Mouse (Mus musculus) heart, adult 9 months (tissue): ENCODE results near the gene Marc1.

Experiments used
- DNase-seq, 2 experiments: peaks; one replicate each; pipeline ENCODE4 v3.0.0; 2022; ENCODE audit warnings: low spot score in 2 of 2

Marc1 gene

GRCm38 (mm10) chr1:184810780-184811575, at the start of gene Marc1:
TSS of gene Marc1 (minus strand) at chr1:184811313.
- no peak for DNase-seq

GRCm38 (mm10) chr1:184860276-184860675, 49.2 kb upstream of the Marc1 start:
- DNase-seq = peak; percentile 32 to 58

- no peak for DNase-seq
Observed at GRCm38 (mm10) chr1:184858253-184858652, 47.1 kb upstream of the Marc1 start.

- DNase-seq = no peak
Observed at GRCm38 (mm10) chr1:184857216-184857615, 46.1 kb upstream of the Marc1 start.

GRCm38 (mm10) chr1:184853922-184854321, 42.8 kb upstream of the Marc1 start:
- peak; percentile 25 to 57 for DNase-seq

GRCm38 (mm10) chr1:184853339-184853738, 42.2 kb upstream of the Marc1 start:
- DNase-seq = peak; percentile 83 to 85

- DNase-seq = peak; percentile 92 to 93
Observed at GRCm38 (mm10) chr1:184851741-184852618, 40.9 kb upstream of the Marc1 start.

GRCm38 (mm10) chr1:184851166-184851565, 40.1 kb upstream of the Marc1 start:
- DNase-seq = peak; percentile 25 to 38

- DNase-seq = no peak
Observed at GRCm38 (mm10) chr1:184846973-184847372, 35.9 kb upstream of the Marc1 start.

GRCm38 (mm10) chr1:184846092-184846750, 35.1 kb upstream of the Marc1 start, which contains the start of gene Marc2:
TSS of gene Marc2 (minus strand) at chr1:184846451.
- DNase-seq = no peak

- DNase-seq = peak; percentile 91 to 93
Observed at GRCm38 (mm10) chr1:184845111-184846071, 34.3 kb upstream of the Marc1 start.

- peak; percentile 10 to 22 for DNase-seq
Observed at GRCm38 (mm10) chr1:184844326-184845066, 33.4 kb upstream of the Marc1 start.

GRCm38 (mm10) chr1:184837649-184838048, 26.5 kb upstream of the Marc1 start:
- DNase-seq = no peak

- no peak for DNase-seq
Observed at GRCm38 (mm10) chr1:184836350-184836749, 25.2 kb upstream of the Marc1 start.

- DNase-seq = no peak
Observed at GRCm38 (mm10) chr1:184833499-184833898, 22.4 kb upstream of the Marc1 start.

GRCm38 (mm10) chr1:184832211-184832610, 21.1 kb upstream of the Marc1 start:
- DNase-seq = no peak

- no peak for DNase-seq
Observed at GRCm38 (mm10) chr1:184829897-184830296, 18.8 kb upstream of the Marc1 start.

GRCm38 (mm10) chr1:184827175-184827701, 16.1 kb upstream of the Marc1 start:
- DNase-seq = peak in 1 of 2 experiments; percentile 25

- peak in 1 of 2 experiments; percentile 17 for DNase-seq
Observed at GRCm38 (mm10) chr1:184825093-184825492, 14.0 kb upstream of the Marc1 start.

GRCm38 (mm10) chr1:184824439-184824851, 13.3 kb upstream of the Marc1 start:
- DNase-seq = peak; percentile 80 to 89
